Mouse (Mus musculus) CH12.LX (cell line): ENCODE data around the gene 4930404H24Rik.
A peak's percentile ranks its signal among the peaks of the same experiment; 100 is the strongest.

Experiments
- CTCF ChIP-seq, 2 experiments: IDR thresholded peaks in 1 of 2; conservative IDR thresholded peaks in 1 of 2; 2 replicates each; pipeline ENCODE4 v1.5.1; 2011 to 2012; ENCODE audit warnings: low read depth in 2 of 2, low read length in 2 of 2, improper control_type of control experiment in 1 of 2, inconsistent platforms in 1 of 2, mild to moderate bottlenecking in 1 of 2, moderate library complexity in 1 of 2
- NRF1 ChIP-seq: IDR thresholded peaks from 2 replicates; pipeline ENCODE4 v1.6.1; 2014; ENCODE audit warnings: low read depth, mild to moderate bottlenecking, inconsistent platforms, low read length, improper control_type of control experiment, moderate library complexity
- POLR2A ChIP-seq: IDR thresholded peaks from 2 replicates; pipeline ENCODE4 v1.6.1; 2011; ENCODE audit warnings: low read depth, mild to moderate bottlenecking, improper control_type of control experiment, low read length
- ZNF384 ChIP-seq: IDR thresholded peaks from 2 replicates; pipeline ENCODE4 v1.6.1; 2012; ENCODE audit warnings: low read depth, low read length, improper control_type of control experiment, inconsistent platforms

DNA sequence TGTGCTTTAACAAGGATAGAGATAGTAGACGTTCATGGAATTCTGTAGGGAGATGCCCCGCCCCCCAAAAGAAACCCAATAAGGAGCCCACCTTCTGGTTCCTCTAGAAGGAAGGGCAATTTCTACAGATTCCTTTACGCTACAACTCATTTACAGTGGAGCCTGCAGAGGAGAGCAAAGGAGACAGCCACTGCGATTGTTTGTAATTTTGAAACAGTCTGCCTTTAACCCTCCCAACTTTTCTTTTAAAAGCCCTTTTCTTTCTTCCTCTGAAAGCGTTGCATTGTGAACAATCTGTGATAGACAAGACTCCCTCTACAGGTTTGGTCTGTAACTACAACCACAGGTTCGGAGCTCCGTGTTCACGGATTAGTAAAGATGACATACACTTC lies 46.6 kb upstream of the 4930404H24Rik start:
- peak; percentile 65 to 73; a peak in 3 of 4 replicates for TF ChIP-seq CTCF (conservative IDR thresholded peaks at IDR 0.05 in 1 of 2, IDR thresholded peaks at IDR 0.05 in 1 of 2; ENCODE audit: low read depth in 2 of 2, low read length in 2 of 2)
- no peak for TF ChIP-seq ZNF384
- no peak for TF ChIP-seq NRF1
- no peak for TF ChIP-seq POLR2A
